Mouse (Mus musculus) heart, postnatal 36 days (tissue): Measurements from ENCODE around the gene BC025920. TPM values are rescaled to one million over a fixed set of nuclear protein-coding genes. Genes with fewer than 3 reads are reported as not detected.

Experiments
- DNase-seq, 2 experiments: peaks; one replicate each; pipeline ENCODE4 v3.0.0; 2021 to 2022
- intact Hi-C: fragments of 180-260 bp; cut with DNase I; formaldehyde crosslinking; loops from one replicate; pipeline ENCODE4 v1.15.1; 2025
- total RNA-seq, 2 experiments: library from RNA; stranded (reverse); gene quantifications; 2 replicates each; pipeline ENCODE4 v1.2.3; 2021

The BC025920 gene
- total RNA-seq, 2 experiments from 2014 or later, result 2.6 to 2.7 TPM

DNA sequence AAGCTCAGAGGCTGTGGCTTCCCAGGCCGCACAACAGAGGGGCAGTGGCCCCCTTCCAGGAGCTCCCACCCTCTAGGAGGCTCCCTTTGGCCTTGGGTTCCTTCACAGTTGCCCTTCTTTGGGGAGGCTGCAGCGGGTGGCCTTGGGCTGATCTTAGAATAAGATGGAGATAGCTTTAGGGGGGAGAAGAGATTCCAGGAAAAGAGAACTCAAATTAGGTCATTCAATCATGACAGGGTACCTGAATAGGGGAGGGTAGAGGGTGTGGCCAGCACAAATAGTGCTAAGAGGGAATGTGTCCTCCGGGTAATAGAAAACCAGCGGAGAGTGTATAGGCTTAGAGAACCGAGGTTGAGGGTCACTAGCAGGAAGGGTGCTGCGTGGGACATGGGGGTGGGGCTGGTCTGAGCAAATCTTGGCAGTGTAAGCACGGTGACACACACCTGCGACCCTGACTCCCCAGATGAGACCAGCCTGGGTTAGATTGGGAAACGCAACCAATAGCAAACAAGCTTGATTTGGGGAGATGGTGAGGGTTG is 33.9 kb upstream of the BC025920 start:
- DNase-seq, result no peak
- intact Hi-C loops, result no loop called here

DNA sequence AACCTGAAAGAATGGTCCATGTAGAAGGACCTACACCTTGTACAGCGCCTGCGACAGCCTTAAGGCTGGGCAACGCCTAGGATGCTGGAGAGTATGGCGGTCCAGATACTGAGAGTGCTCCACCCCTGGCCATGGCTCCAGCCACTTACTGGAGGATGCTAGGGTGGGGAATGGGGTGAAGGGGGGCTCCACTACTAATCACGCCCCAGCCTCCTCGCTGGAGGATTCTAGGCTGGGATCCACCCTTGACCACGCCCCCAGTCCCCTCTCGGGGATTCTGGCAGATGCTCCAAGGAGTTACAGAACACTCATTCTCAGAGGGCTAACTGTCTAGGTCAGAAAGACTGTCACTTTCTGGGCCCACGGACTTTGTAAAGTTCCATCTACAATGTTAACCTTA is 33.1 kb upstream of the BC025920 start:
- DNase-seq, result peak; percentile 57 to 73
- intact Hi-C loops, result no loop called here

DNA sequence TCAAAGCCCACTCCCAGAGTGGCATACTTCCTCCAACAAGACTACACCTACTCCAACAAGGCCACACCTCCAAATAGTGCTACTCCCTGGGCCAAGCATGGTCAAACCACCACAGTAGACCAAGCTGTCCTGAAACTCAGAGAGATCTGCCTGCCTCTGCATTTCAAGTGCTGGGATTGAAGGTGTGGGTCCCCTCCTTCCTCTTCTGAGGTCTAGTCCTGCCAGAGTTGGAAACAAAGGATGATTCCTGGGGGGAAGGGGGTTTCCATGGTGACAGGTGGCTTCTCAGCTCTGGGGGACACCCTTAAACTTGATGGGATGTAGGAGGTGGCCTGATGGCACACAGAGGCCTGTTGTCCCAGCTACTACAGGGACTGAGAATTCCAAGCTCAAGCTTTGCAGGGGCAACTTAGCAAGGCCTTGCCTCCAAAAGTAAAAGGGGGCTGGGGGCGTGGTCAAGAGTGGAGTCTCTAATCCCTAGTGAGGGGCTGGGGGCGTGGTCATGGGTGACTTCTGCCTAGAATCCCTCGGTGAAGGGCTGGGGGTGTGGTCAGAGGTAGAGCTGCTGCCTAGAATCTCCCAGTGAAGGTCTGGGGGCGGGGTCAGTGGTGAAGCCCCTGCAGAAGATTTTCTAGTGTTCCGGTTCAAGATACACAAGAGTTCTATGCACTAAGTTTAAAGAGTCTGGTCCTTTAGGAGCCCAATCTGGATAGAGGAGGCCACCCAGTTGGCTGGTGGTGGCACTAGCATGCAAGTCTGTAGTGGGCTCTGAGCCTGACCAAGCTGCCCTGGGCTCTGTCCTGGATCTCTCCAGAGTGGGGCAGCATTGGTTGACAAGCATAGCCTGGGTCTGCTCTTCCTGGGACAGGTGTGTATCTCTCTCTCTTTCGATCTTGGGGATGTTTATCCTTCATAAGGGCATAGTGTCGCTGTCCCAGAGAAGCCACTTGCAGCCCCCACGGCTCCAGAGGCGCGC is 31.7 kb upstream of the BC025920 start, which contains the start of gene Tle2:
TSS of gene Tle2 (plus strand) at position 481 of the 976 bp plus-strand sequence.
- DNase-seq, result no peak
- intact Hi-C loops, result no loop called here

DNA sequence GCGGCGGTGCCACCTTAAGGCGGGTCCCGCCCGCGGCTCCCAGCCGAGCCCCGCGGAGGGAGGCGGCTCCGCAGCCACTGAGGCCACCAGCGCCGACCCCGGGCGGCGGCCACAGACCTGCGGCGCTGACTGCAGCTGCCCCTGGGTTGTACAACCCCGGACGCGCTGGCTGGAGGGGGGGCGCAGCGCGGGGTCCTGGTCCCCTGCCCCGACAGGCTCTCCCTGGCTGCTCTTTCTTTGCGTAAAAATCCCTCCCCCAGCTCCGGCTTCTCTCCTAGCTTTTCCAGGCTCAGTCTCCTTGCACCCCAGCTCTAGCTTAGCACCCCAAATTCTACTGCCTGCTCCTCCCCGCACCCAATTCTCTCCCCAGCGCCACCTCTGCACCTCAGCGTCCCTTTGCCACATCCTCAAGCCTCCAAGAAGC is 30.9 kb upstream of the BC025920 start:
- peak; percentile 66 to 71 for DNase-seq
- intact Hi-C loops, result no loop called here

DNA sequence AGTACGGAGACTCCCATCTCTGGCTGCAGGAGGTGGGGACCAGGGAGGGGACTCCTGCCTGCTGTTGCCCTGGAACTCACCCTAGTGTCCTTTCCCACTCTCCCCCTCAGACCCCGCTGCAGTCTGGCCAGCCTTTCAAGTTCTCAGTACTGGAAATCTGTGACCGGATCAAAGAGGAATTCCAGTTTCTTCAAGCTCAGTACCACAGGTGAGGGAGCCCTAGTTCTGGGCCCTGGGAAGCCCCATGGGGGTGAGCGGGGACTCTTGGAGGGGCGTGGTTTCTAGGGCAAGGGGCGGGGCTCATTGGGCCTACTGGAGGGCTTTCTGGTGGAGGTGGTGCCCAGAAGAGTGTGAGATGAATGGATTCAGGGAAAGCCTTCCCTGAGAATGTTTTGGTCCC is 30.4 kb upstream of the BC025920 start:
- intact Hi-C loops, result no loop called here
- no peak for DNase-seq

DNA sequence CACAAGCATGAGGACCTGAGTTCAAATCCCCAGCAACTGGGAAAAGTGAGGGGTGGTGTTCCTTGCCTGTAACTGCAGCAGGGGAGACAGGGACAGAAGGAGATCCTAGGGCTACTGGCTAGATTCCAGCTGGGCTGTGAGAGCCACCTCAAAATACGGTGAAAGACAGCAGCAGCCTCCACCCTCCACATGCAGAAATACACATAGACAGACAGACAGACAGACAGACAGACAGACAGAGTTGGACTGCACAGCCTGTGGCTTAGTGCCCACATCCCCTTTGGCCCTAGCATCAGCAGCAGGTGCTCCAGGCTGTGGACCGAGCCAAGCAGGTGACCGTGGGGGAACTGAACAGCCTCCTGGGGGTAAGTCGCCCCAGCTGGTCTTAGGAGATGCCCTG is 26.1 kb upstream of the BC025920 start:
- intact Hi-C loops, result no loop called here
- no peak for DNase-seq

DNA sequence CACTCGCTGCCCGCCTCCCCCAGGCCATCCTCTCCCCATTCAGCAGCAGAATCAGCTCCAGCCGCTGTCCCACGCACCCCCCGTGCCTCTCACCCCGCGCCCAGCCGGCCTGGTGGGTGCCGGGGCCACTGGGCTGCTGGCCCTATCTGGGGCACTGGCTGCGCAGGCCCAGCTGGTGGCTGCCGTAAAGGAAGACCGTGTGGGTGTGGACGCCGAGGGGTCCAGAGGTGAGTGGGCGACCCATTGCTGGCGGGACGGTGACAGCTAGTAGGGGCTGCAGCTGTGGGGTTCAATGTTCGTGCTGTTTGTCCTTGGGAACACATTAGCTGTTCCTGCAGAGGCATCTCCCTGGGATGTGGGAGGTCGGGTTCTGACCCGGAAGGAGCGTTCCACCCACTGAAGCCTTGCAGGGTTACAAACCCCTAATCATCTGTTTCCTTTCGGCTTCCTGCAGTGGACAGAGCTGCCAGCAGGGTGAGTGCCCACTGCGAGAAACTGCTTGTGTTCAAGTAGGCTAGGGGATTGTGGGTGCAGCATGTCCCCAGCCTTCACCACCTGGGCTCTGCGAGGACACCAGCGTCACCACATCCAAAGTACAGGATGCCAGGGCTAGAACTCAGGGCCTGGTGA is 25.5 kb upstream of the BC025920 start:
- no peak for DNase-seq

DNA sequence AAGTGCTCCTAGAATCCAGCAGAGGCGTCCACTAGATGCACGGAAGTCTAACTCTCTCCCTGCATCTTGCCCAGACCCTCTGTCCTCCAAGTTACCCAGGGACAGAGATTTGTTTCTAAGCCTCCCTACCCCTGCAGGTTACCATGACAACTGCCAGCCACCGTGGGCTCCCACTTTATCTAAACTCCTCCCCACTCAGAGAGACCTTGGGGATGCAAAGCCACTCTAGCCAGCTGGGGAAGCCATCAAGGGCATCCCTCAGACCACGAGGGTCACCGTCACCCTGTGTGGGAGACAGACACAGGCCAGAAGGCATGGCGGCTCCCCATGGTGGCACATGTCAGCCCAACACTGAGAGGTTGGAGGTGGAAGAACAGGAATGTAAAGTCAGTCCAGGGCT is 22.7 kb upstream of the BC025920 start:
- intact Hi-C loops, result no loop called here
- no peak for DNase-seq

More for the DNA sequence above, 25.5 kb upstream of the BC025920 start:
- intact Hi-C loops, result no loop called here

DNA sequence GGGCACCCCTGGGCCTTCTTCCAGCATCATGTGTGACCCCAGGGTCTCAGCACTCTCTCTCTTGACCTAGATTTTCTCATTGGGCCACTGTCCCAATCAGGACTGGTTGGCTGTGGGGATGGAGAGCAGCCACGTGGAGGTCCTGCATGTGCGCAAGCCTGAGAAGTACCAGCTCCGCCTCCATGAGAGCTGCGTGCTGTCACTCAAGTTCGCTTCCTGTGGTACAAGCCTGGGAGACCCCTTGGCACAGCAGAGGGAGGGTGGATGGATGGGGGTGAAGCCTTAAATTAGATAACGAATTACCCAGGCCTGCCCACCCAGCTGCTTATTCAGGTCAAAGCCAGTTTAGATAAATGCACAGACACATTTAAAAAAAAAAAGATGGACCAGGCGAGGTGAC is 17.3 kb upstream of the BC025920 start:
- intact Hi-C loops, result no loop called here
- no peak for DNase-seq

DNA sequence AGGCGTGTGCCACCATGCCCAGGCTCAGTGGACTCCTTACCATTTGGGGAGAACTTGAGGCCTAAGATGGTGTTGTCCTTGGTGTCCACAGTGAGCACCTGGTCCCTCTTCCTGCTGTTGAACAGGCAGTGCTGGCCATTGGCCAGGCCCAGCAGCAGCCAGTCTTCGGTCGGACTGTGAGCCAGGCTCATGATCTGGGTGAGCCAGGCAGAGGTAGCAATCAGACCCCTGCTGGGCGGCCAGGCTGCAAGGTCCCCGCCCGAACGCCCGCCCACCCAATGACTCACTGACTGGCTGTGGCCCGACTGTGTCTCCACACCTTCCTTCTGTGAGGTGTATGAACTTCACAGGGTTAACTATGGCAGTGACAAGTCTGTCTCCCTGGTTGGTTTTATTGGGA is 14.2 kb upstream of the BC025920 start:
- intact Hi-C loops, result no loop called here
- DNase-seq, result no peak

DNA sequence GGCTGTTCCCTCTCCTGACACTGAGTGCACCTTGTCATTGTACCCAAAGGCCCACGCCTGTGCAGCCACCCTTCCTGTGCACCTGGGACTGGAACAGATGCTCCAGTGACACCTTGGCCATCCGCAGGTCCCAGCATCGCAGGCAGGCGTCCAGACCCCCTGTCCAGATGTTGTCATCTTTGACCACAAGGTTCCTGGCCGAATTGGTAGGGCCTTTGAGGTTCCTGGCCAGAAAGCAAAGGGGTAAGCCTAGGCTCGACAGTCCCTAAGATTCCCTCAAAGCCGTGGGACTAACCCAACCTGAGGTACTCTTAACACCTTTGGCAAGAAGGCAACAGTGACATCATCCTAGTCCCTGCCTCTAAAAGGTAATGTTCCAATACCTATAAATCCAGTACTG is 13.4 kb upstream of the BC025920 start:
- intact Hi-C loops, result no loop called here
- DNase-seq, result no peak

DNA sequence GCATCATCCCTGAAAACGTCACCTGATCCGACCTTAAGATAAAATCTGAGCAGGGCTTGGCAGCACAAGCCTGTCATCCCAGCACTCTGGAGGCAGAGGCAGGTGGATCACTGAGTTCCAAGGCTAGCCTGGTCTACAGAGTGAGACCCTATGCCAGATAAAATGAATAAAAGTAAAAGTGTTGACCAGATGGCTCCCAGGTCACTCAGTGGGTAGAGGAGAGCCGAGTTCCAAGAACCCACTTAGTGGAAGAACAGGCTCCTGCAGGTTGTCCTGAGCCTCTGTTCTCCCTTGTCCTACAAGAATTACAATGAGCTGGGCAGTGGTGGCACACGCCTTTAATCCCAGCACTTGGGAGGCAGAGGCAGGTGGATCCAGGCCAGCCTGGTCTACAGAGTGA is 12.8 kb upstream of the BC025920 start:
- no peak for DNase-seq
- intact Hi-C loops, result no loop called here

DNA sequence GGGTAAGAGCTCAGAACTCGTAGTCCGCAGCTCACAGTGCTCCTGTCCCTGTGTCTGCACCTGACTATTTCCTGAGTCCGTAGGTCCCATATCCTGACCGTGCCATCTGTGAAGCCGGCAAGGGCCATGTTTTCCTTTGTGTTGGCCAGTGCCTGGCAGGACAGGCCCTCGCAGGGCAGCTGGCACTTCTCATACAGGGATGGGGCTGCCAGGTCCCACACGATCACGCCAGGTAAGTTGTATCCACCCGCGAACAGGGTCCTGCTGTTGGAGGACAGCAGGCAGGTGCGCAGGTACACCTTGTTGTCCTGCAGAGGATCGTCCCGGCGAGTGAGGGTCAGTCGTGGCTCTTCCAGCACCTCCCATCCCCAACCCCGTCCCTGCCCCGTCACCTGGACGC is 12.1 kb upstream of the BC025920 start:
- intact Hi-C loops, result no loop called here
- no peak for DNase-seq

DNA sequence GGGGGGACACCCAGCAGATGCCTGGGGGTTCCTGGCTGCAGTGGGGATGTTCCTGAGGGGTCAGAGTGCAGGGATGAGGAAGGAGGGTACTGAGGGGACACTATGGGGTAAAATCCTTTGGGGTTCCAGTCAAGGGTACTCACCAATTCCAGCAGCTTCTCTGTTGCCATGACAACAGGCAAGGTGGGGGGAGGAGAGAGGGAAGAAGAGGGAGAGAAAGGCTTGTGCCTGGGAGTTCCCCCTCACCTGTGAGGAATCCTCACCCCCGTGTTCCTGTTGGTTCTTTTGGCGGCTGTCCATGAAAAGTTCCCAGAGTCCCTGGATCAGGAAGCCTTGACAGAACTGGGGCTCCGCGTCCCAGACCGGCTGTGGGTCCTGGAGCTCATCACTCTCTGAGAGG is 10.5 kb upstream of the BC025920 start:
- intact Hi-C loops, result no loop called here
- DNase-seq, result no peak

DNA sequence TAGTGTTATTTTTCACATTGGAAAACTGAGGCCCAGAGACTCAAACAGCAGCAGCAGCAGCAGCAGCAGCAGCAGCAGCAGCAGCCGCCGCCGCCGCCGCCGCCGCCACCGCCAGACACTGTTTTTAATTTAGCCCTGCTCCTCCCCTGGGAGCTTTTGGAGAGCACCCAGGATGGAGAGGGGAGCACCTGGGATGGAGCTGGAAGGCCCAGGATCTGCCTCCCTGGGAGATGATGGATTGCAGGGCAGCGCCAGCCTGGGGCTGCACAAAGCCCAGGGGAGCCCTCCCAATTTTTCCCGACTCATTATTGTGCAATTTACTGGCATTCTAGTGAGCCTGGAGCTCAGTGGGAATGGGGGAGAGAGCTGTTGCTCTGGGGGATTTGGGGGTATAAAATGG is 9.5 kb upstream of the BC025920 start:
- peak; percentile 44 to 62 for DNase-seq

DNA sequence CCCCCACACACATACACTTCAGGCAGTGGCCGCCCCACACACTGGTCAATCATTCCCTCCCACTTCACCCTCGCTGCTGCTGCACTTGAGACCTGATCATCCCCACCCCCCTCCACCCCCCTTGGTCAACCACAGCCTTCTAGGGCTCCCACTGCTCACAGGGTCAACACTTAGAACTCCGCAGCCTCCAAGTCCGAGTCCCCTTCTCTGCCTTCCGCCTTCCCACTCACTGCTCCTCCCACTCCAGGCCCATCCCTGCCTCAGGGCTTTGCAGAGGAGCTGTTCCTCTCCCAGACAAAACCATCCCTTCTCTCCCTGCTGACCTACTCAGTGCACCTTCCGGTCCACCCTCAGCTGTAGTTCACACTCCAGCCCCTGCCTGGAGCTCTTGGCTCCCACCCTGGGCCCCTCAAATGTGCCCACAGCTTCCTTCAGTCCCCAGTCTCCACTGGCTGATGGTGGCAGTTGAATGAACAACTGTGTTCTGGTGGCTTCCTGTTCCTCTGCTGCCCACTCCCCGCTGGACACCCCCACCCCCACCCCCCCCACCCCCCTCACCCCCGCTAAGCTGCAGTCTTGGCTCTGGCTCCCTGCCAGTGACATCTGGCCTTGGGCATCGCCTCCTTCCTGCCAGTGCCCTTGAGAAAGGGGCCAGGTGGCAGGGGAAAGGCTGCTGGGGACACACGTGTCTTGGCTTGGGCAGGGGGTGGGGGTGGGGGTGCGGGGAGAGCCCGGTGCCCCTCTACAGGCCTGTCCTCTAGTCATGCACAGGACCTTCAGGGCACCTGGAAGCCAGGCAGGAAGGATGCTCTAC is 8.7 kb upstream of the BC025920 start:
- intact Hi-C loops, result no loop called here
- peak; percentile 34 to 55 for DNase-seq

More for the DNA sequence above, 9.5 kb upstream of the BC025920 start:
- intact Hi-C loops, result no loop called here

DNA sequence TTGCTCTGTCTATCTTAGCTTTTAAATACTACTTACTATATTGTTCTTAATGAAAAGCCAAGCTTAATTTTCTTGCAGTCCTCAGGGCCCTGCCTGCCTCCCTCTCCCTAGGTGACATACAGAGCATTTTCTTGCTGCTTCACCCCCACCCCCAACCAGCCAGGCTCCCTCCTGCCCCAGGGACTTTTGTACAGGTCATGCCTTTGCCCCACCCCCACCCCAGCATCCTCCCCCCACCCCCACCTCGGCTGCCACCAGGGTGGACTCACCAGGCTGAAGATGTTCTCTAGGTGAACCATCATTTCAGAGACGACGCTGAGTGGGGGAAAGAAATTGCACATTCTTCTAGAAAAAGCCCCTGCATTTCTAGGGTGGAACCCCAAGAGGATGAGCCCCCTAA is 7.7 kb upstream of the BC025920 start:
- no peak for DNase-seq
- intact Hi-C loops, result no loop called here

DNA sequence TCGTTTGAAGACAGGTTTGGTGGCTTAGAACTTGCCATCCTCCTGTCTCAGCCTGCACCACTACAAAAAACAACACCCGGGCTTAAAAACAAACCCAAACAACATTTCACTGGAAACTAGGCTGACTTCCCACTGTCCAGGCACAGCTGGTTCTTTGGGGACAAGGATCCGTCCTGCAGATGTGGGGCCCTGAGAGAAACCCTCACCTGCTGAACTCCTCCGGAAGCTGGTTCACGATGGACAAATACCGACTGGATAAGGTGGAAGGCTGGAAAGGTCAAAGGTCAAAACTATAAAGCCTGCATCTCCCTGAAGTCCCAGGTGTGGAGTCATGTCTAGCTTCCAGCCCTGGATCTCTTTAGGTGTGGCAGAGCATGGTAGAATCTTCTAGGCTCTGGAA is 7.2 kb upstream of the BC025920 start:
- no peak for DNase-seq
- intact Hi-C loops, result no loop called here

DNA sequence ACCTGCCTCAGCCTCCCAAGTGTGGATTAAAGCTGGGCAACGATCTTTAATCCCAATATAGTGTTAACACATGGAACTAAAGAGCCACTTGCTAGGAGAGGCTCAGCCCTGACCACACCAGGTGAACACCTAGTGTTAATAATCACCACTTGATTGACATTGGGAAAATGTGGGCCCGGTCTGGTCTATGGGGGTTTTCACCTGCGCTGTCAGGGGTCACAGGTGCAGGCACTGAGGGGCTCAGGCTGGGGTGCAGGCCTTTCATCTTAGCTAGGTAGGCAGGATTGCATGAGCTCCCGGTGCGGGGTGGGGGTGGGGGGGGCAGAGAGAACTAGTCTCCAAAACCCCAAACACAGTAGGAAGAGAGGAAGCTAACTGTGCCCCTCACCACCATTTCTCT is 6.4 kb upstream of the BC025920 start:
- intact Hi-C loops, result loop anchor here (5.0 kb wide), 3 partner anchors 37 to 97 kb away; partner anchors contain the start of gene S1pr4

DNA sequence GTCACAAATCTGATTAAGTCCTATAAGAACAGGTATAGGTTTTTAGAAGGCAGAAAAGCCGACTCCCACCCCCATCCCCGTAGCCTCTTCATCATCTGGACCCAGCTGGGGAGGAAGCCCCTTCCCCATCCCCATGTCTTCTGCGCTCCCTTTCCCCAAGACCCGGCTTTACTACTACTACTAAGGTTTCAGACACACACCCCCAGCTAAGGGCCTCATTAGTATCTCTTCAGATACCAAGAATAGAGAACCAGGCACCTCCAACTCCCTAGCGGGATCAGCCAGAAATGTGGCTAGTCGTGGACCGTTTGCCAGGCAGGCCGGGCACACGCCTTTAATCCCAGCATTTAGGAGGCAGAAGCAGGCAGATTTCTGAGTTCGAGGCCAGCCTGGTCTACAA is 6.0 kb upstream of the BC025920 start:
- intact Hi-C loops, result loop anchor here (5.0 kb wide), 3 partner anchors 38 to 98 kb away; partner anchors contain the start of gene S1pr4
- DNase-seq, result no peak

More for the DNA sequence above, 6.4 kb upstream of the BC025920 start:
- no peak for DNase-seq
